Mouse (Mus musculus) MEL (cell line): ENCODE measurements around the gene Bloc1s5.

Experiments
- CTCF ChIP-seq, 3 experiments: IDR thresholded peaks in 2 of 3; conservative IDR thresholded peaks in 1 of 3; 2 replicates each; pipeline ENCODE4 v1.5.1; 2011 to 2012; ENCODE audit warnings: low read length in 3 of 3, low read depth in 2 of 3, mild to moderate bottlenecking in 2 of 3, improper control_type of control experiment in 1 of 3, inconsistent platforms in 1 of 3, mixed read lengths in 1 of 3, moderate library complexity in 1 of 3; ENCODE audit not compliant: control insufficient read depth in 1 of 3, insufficient read depth in 1 of 3, poor library complexity in 1 of 3, severe bottlenecking in 1 of 3
- ETS1 ChIP-seq: IDR thresholded peaks from 2 replicates; pipeline ENCODE4 v1.6.1; 2012; ENCODE audit warnings: low read depth, mild to moderate bottlenecking, inconsistent platforms, low read length, improper control_type of control experiment, moderate library complexity
- GABPA ChIP-seq: IDR thresholded peaks from 2 replicates; pipeline ENCODE4 v1.6.1; 2012; ENCODE audit warnings: low read depth, mild to moderate bottlenecking, inconsistent platforms, low read length, improper control_type of control experiment, moderate library complexity

- TF ChIP-seq ETS1 (no peak), CTCF (IDR thresholded peaks at IDR 0.05 in 2 of 3, conservative IDR thresholded peaks at IDR 0.05 in 1 of 3; ENCODE audit: control insufficient read depth in 1 of 3, insufficient read depth in 1 of 3, low read depth in 2 of 3, low read length in 3 of 3, poor library complexity in 1 of 3, severe bottlenecking in 1 of 3) (no peak), GABPA (no peak)
Measured at GRCm38 (mm10) chr13:38545460-38545859, 89.4 kb downstream of the Bloc1s5 start.
